Mouse (Mus musculus): Measurements from ENCODE around the gene S100a1.

Gene S100a1

GRCm38 (mm10) chr3:90465081-90465685, 49.0 kb downstream of the S100a1 start:
- DNase-seq (ENCODE audit: low spot score): peak; percentile 76

- DNase-seq (ENCODE audit: low spot score): peak; percentile 67
Measured at GRCm38 (mm10) chr3:90464552-90465080, 49.6 kb downstream of the S100a1 start.

- DNase-seq (ENCODE audit: low spot score): no peak
Measured at GRCm38 (mm10) chr3:90462579-90462978, 51.6 kb downstream of the S100a1 start.

GRCm38 (mm10) chr3:90461935-90462334, 52.3 kb downstream of the S100a1 start:
- DNase-seq (ENCODE audit: low spot score): no peak
